Mouse (Mus musculus) monocyte, adult 2 months (primary cell): Measurements from ENCODE around the gene Ints3.

Experiments
- DNase-seq, 2 experiments: peaks; one replicate each; pipeline ENCODE4 v3.0.0; 2022; ENCODE audit warnings: low spot score in 2 of 2, low read depth in 1 of 2

Gene Ints3

GRCm38 (mm10) chr3:90445417-90446200 lies 12.2 kb upstream of the Ints3 start:
- no peak for DNase-seq

DNA sequence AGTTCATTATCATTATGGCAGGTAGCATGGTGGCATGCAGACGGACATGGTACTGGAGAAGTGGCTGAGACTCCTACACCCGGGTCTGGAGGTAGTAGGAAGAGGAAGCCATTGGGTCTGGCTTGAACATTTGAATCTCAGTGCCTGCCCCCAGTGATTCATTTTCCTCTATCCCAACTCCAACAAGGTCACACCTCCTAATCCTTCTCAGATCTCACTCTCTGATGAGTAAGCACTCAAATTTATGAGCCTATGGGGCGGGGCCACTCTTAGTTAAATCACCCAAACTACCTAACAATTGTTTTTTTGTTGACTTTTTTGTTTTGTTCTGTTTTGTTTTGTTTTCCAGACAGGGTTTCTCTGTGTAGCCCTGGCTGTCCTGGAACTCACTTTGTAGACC lies 10.6 kb upstream of the Ints3 start:
- no peak for DNase-seq

- DNase-seq = no peak
Observed at GRCm38 (mm10) chr3:90440756-90441155, 7.3 kb upstream of the Ints3 start.

- DNase-seq = no peak
Observed at GRCm38 (mm10) chr3:90437131-90437530, 3.7 kb upstream of the Ints3 start.

DNA sequence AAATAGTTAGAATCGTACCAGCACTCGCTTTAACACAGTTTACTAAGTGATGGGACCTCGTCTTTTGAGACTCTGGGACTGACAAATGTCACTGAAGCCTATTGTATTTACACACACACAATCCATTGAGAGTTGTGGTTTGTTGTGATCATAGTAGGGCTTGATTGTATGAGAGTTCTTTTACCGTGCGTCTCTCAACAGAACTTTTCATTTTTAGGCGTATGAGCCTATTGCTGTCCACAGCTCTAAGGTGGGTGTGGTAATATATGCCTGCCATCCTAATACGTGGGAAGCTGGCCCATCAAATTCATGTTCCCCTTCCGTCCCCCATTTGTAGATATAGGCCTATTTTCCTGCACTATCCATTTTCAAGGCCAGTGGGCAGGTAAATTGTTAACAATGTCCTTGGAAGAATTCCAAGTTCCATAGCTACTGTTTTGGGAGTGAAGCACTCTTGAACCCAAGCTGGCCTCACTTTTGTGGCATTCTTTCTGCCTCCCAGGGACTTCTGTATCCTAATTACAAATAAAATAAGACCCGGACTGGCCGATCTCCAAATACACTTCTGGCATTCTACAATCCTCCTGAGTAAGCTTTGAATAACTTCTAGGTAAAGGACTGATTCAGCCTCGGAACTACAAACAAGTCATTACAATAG lies 780 bp upstream of the Ints3 start:
- DNase-seq = no peak

- DNase-seq = peak in 1 of 2 experiments; percentile 12
Observed at GRCm38 (mm10) chr3:90432811-90433219, 607 bp downstream of the Ints3 start.

DNA sequence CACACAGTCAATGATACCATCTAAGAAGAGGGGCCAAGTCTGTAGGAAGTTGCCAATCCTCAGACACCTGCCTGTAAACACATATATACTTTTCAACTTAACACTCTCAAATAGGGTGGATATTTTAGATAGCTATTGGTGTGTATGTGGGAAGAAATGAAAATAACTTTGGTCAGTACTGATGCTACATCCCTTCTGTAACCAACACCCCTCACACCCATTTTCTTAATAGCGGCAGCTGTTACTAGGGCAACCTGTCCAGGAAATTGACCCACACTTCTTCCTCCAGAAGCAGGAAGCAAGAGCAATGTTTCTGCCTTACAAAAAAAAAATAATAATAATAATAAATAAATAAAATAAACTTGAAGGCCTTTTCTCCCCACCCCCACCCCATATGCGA lies 1.1 kb downstream of the Ints3 start:
- DNase-seq = no peak

GRCm38 (mm10) chr3:90429576-90429975 lies 3.8 kb downstream of the Ints3 start:
- DNase-seq = no peak

DNA sequence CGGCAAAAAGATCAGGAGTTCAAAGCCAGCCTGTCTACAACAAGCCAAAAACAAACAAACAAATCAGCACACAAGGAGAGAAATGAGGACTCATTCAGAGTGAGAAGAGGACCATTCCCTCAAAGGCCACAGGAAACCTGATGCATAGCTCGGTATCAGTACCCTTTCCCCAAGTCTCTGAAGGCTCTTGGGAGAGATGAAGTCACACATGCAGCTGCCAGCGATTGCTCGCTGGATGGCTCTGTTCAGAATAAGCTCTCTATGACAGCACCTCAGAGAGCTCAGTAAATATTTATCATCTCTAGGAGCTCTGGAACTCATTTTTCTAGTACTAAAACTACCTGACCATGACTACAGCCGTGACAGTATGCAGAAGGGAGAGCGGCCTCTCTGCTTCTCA lies 5.2 kb downstream of the Ints3 start:
- DNase-seq = no peak

DNA sequence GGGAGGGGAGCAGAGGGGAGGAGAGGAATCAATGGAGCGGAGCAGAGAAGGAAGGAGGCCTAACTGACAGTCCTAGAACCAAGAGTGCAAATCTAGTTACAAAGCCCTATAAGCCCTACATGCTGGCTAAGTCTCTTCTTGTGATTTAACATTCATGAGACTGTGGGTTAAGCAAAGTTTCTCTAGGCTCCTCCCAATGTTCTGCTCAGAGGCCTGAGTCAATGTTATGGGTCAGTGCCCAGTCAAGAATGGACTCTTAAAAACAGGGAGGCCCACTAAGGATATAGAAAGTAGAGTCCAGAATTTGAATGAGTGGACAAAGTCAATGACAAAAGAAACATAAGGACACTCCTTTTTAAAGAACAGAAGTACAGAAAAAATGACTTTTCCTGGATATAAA lies 5.8 kb downstream of the Ints3 start:
- DNase-seq = no peak

DNA sequence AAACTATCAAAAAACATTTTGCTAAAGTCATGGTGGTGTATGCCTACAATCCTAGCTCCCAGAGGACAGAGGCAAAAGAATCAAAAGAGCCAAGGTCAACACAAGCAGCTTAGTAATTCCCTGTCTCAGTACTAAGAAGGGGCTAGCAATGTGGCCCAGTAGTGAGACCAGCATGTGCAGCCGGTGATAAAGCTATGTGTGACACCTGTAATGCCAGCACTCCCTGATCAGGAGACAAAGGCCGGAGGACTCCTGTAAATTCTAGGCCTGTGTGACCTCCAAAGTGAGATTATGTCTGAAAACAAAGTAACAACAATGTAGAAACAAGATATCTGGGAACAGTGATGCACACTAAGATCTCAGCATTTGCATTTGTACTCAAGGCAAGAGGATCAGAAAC lies 7.9 kb downstream of the Ints3 start:
- no peak for DNase-seq

- DNase-seq = no peak
Observed at GRCm38 (mm10) chr3:90423549-90423948, 9.9 kb downstream of the Ints3 start.

- DNase-seq = no peak
Observed at GRCm38 (mm10) chr3:90420696-90421095, 12.7 kb downstream of the Ints3 start.

- no peak for DNase-seq
Observed at GRCm38 (mm10) chr3:90413011-90413396, 20.4 kb downstream of the Ints3 start.

- DNase-seq = peak in 1 of 2 experiments; percentile 38
Observed at GRCm38 (mm10) chr3:90412312-90413010, 21.0 kb downstream of the Ints3 start.

- no peak for DNase-seq
Observed at GRCm38 (mm10) chr3:90408721-90409120, 24.7 kb downstream of the Ints3 start.

DNA sequence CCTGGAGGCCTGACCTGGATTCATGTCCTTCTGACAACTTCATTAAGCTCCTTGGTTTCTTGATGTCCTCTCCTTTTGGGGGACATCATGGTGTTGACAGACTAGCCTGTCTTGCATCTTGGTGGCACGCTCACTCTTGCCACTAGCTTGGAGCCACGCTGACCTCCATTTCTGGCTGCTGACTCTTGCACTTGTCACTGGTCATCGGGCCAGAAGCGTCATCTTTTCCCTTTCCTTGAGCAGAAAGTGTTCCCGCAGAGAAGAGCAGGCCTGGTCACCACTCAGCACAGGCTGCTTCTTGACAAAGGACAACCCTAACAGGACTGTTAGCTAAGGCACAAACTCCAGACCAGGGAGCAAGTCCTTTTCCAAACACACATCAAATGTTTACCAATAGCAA lies 27.0 kb downstream of the Ints3 start:
- no peak for DNase-seq

DNA sequence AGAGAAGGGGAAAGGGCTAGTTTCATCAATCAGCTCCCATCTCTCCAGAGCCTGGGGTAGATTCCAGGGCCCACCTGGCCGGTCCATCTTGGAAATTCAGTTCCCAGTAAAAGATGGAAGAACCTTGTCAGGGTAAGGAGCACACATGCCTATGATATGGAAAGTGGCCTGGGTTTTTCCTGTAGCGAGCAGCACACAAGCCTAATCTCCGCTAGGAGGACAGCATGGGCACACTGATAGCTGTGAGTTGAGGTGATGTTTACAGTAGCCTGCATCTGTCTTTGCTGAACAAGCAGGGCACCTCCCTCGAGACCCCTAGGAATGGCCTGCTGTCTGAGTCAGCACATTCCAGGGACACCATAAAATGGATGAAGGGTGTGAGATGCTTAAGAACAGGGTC lies 28.8 kb downstream of the Ints3 start:
- no peak for DNase-seq

DNA sequence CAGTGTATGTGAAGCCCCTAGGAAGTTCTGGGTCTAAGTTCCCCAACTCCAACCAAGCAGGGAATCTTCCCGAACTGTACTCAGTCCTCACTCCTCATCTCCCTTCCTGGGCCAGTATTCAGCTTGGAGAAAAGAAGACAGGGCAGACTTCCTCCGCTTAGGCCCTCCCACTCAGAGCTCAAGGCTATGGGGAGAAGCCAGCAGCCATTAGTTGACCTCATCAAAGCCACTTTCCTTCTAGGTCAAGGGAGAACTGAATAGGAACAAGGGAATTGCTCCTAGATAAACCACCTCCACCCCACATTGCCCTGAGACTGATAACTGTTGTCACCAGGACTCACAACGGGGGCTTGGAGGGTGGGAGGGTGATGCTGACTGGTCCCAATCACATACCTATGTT lies 29.3 kb downstream of the Ints3 start:
- no peak for DNase-seq

GRCm38 (mm10) chr3:90400993-90401392 lies 32.4 kb downstream of the Ints3 start:
- no peak for DNase-seq

DNA sequence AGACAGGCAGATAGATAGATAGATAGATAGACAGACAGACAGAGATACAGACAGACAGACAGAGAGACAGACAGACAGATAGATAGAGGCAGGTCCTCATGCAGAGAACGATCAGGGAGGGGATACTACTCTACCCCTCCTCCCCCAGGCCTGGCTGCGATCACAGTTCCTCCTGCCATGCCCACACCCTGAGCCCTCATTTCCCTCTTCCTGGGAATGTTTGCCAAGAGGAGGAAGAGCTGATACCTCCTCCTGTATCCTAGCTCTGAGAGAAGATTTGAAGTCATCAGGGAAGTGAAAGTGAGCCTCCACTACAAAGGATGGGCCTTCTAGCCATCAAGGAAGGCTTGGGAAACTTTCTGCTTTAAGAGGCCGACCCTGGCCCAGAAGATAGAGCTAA lies 37.8 kb downstream of the Ints3 start:
- no peak for DNase-seq

- DNase-seq = no peak
Observed at GRCm38 (mm10) chr3:90392661-90393060, 40.8 kb downstream of the Ints3 start.
